Mouse (Mus musculus) erythroid progenitor cell, adult 5-6 weeks (primary cell): Measurements from ENCODE around the gene Tjp1. TPM values are rescaled to one million over a fixed set of nuclear protein-coding genes. Genes with fewer than 3 reads are reported as not detected.
A peak's percentile ranks its signal among the peaks of the same experiment; 100 is the strongest.

Experiments
- ATAC-seq: replicated peaks from 2 replicates; pipeline ENCODE4 v1.8.0; 2016; ENCODE audit warnings: moderate number of reproducible peaks, mild to moderate bottlenecking, moderate TSS enrichment, inconsistent platforms; ENCODE audit not compliant: poor library complexity, low FRiP score, severe bottlenecking
- total RNA-seq, 2 experiments: library from RNA; stranded (forward) in 1 of 2; stranded (reverse) in 1 of 2; fragments of 150-400 nt in 1 of 2; fragments of 186-747, 209-891 nt in 1 of 2; gene quantifications; 2 replicates each; pipeline versions ENCODE4 v1.2.3 to v1.2.4; 2015 to 2017; ENCODE audit warnings: low replicate concordance in 2 of 2

Tjp1 gene
- total RNA-seq, 2 experiments from 2014 or later, result 5.4 to 12.0 TPM

DNA sequence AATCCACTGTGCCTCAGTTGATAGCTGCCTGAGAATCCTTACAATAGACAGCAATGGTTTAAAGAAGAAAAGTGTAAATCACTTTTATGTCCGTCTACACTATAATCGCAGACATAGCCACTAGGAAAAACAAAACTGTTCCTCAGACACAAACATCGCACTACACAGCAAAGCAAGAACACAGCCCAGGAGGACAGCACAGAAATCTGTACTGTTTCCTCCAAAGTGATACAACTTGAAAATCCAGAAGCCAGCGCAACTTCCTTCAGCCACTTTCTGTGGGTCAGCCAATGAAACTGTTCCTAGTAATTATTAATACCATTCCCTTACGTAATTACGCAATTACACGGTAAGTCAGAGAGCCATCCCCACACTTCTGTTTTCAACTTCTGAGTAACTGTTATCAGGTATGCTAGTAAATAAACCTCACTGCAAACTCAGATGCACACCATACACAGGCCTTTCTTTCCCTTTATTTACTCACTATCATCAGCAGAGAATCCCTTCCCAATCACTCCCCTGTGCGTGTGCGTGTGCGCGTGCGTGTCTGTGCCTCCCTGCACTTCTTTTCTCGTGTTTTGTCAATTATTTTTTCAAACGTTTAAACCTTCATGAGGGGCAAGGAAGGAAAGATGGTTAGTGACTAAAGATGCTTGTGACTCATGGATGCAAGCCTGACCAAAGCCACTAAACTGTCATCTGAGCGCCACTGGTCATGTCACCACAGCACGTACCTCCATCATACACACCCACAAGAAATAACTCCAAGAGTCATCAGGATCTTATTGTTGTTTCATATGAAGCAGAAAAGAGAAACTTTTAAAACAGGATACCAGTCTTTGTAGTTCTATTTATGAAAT is 160.0 kb downstream of the Tjp1 start:
- no peak for ATAC-seq

DNA sequence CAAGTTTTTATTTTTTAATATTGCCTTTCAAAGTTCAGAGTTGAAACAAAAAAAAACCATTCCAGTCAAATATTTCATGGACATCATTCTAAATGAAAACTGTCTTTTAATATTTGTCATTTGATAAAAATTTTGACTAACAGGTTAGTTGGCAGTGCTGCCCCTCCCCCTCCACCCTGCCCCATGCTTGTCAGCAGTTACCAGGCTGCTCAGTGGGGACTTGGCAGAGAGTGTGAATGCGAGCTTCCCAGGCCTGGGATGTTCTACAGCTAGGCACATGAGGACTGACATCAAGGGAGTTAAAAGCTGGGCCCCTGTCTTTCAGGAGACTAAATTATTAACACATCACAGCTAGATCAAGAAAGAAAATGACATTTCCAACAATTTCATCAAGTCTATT is 161.4 kb downstream of the Tjp1 start:
- ATAC-seq, result no peak

DNA sequence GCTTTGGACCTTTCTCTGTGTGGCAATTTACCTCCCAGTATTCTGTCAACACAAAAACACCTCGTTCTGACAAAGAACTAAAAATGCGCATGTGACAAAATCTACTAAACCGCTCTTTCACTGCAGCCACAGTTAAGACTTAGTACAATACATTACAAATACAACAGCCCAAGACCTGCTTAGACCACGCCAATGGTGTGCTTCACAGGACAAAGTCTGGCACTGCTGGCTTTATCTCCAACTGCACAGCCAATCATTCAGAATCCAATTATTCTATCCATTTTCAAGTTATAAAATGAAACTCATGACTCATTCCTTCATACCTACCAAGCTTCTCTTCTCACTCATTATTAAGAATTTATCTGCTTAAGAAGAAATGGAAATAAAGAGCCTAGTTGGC is 162.0 kb downstream of the Tjp1 start:
- no peak for ATAC-seq

DNA sequence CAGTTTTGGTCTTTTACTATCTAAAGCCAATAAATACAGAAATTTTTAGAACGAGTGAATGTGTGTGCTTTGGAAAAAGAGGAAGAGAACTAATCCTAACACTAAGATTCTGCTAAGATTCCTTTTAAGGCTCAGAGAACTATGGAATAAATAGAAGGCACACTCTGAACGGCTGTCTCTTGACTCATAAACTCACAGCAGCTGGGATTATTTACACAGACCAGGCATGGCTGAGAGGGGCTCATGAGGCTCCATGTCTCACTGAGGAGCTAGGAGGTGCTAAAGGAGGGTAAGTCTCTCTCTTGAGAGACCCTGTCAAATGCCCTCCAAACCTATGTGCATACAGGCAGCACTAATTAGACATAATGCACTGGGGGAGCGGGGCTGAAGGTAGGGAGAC is 167.3 kb downstream of the Tjp1 start:
- ATAC-seq, result no peak

DNA sequence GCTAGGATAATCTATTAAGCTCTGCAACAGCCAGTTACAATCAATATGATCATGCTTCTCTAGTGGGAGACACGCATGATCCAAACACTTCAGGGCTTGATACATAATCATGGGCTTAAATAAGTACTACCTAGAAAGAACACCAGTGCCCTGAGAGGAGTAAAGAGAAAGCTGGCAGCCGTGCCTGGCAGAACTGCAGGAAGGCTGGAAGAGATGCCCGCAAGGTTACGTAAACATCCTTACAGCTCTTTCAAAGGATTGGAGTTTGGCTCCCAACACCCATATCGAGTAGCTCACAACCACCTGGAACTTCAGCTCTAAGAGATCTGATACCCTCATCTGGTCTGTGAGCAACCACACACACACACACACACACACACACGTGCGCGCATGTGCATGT is 167.8 kb downstream of the Tjp1 start:
- no peak for ATAC-seq

DNA sequence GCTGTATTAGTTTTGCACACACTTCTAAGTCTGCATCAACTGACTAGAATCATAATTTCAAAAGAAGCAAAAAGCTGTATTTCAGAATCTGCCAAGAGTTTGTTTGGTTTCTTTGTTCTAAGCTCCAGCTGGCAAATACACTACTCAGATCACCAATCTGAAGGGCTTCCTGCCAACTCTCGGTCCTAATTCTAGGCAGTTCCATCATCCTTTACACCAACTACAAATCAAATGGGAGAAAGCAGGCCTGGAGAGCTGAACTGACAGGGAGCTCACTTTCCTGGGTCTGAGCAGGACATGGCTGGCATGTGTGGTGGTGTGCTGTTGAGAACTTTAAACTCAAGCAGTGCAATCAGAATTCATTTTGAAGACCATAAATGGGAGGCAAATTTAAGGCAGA is 170.0 kb downstream of the Tjp1 start:
- ATAC-seq, result no peak

DNA sequence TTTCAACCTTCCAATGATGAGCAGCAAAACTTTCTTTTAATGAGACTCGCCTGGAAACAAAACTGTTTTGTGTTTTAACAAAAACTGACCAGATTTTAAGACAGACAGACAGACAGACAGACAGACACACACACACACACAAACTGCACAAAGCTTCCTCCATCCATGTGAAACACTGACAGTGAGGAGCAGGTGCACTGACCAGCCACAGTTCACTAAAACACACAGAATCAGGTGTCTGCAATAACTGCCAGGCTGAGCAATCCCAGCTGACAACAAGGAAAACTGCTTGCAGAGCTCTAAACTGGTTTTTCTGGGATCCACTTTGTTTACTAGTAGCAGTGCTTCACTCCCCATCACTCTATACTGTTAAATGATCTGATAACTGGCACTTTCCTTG is 171.4 kb downstream of the Tjp1 start:
- no peak for ATAC-seq

DNA sequence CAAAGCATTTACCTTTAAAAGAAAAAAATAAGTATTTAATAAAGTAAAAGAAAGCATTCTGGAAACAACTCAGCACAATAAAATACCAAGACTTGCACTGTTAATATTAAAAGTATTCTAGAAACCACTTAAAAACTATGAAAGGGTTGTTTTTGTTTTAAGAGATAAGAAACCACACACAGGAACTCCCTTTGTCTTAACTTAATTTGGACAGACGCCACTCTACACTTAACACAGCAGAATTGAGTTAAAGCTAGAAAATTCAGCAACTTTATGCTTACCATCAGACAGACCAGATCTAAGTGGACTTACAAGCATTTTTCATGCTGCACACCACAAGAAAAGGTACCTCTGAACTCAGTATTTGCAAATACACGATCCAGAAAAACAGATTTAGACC is 172.7 kb downstream of the Tjp1 start:
- ATAC-seq, result no peak

DNA sequence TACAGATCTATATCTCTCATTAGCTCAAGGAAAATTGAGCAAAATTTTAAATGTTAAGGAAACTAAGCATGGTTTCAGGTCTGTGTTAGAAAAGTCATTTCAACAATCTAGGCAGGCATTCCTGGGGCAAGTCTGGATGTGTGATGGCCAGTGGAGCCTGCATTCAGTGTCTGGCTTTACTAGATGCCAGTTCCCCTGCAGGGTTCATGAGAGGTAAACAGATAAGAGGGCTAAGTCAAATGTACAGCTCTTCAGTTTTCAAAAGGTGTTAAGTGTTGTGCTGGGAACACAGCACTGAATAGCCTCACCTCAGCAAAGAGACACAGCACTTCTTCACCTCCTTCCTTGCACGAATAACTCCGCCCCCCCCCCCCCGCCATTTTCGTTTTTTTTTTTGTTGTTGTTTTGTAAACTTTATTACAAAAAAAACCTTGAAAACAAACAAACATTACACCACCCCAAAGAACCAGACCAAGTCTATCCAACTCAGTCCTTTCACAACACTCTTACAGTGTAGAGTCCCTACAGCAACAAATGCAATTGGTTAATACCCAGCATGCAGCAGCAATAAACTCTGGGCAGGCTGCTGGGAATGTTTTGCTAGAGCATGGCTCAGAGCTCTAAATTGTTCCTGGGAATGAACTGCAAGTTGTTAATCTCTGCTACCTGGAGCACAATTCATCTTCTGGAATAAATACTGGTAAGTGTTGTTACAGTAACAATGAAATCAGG is 177.1 kb downstream of the Tjp1 start:
- no peak for ATAC-seq

DNA sequence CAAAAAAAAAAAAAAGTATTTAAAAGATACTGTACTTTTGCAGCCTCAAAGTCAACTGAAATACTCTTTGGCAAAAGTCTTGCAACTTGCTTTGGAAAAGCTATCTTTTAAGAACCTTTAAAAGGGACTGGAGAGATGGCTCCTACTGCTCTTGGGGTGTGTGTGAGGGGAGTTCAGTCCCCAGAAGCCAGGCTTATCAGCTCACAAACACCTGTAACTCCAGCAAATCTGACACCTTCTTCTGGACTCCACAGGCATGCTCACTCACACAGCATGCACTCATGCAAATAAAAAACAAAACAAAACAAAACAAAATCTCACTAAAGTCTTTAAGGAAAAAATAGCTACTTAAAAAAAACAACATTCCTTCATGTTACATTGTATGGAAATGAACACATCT is 179.0 kb downstream of the Tjp1 start:
- ATAC-seq, result no peak

DNA sequence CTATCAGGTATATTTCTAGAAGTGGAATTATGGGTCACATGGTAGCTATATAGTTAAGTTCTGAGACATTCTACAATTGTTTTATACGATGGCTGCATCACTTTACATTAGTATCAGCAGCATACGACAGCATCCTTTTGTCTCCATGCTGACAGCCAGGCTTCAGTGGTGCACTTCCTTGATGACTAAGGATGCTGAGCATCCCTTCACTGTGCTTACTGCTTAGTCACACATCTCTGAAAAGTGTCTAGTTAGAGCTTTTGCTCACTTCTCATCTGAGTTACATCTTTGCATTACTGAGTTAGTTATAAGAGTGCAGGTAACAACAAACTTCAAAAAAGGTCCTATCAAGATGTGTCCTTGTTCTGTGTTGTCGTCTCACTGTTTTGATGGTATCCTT is 182.3 kb downstream of the Tjp1 start:
- no peak for ATAC-seq

DNA sequence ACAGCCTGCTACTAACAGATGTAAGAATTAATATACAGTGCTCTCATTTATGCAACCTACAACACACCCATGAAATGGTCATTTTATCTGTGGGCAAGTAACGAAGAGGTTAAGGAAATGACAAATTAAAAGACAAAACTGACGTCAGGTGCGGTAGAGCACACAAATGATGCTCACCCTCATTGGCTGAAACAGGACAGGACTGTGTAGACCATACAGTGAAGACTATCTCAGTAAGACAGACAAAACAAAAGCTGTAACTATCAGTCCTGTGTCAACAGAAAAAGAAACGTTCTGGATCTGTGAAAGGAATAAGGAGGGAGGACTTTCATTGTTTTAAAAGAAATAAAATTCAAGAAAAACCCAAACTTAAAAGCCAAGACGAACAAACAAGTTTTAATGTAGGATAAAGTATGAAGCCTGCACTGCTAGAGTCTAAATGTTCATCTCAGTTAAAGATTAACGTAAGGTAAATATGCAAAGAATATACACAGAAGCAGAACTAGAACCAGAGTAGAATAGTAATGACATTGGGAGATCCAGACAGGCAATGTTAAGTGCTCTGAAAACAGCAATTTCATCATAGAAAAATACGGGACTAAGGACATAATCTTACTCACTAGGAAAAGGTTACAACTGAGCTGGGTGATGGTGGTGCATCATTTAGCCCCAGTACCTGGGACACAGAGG is 189.9 kb downstream of the Tjp1 start:
- no peak for ATAC-seq

DNA sequence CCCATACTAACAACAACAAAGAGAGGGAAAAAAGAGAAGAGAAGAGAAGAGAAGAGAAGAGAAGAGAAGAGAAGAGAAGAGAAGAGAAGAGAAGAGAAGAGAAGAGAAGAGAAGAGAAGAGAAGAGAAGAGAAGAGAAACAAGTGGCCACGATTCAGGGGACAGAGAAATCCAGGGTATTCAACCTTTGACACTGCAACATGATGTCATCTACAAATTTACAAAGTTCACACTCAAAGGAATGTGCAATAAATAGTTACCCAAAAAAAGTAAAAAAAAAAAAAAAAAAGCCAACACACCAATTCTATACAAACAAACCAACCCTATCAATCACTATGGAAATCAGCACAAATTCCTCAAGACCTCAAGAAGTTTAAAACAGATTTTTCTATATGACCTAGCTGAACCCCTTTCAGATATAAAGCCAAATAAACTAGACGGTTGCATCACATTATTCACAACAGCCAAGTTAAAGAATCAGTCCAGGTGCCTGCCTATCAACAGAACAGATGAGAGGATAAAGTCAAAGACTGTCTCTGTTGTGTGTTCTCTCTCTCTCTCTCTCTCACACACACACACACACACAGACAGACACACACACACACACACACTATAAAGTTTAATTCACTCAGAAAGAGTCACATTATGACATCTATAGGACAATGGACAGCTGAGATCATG is 194.4 kb downstream of the Tjp1 start:
- no peak for ATAC-seq

DNA sequence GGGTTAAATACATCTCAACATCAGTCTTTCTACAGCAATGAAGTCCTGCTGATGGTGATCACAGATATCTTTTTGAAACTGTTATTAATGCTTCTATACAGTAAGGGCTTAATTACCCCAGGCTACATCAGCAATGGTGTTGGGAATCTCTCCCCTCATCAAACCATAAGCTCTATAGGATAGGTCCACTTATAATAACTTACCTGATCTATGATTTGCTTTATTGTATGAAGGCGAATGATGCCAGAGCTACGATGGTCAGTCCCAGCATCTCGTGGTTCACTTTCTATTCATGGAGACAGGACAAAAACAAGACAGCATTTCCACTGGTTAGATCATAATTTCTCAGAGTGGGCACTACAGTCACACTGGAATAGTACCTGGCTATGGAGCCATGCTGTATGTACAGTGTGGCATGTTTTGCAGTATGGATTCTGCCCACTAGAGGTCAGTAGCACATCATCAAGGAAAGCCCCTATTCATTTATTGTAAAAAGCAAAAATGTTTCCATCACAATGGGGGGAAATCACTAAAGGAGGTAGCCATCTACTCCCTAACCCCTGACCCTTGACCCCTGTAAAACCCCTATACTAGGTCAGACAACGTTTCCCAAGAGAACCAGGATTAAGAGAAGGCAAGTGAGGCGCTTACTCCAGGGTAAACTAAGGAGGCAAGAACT is 208.4 kb downstream of the Tjp1 start:
- 0 out of 2 replicates have a peak, but pooled peaks have one; percentile 67 for ATAC-seq

DNA sequence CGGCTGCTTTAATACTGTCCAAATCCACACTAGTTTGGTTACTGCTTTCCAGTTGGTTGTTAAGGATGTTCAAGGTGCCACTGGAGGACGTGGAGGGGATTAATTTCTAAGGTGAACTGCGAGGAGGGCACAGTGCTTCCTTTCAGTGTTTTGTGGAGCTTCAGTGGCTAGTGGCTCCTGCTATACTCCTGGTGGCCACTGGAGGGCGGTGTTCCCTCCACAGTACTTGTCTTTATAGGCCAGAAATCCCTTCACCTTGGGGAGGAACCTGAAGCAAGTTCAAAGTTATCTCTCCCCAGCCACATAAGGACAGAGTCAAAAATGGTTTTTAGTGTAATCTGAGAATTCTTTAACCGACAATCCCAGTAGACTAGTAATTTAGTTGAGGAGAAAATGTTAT is 210.2 kb downstream of the Tjp1 start:
- 0 out of 2 replicates have a peak, but pooled peaks have one; percentile 57 for ATAC-seq

DNA sequence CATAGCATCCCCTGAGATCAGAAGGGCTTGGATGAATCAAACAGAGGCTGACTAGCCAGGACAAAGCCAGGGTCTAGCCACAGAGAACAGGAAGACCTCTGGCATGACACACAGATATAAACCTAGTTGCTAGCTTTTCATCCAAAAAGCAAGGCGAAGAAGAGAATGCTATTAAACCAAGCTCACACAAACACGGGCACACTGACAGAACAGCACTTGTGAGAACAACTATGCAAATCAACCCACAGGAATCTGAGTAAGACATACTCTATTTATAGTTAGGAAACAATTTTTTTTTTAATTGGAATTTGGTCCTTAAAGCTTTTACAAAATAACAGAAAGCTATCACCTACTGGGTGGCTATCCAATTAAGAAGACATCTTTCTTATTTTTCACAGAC is 212.4 kb downstream of the Tjp1 start:
- no peak for ATAC-seq

DNA sequence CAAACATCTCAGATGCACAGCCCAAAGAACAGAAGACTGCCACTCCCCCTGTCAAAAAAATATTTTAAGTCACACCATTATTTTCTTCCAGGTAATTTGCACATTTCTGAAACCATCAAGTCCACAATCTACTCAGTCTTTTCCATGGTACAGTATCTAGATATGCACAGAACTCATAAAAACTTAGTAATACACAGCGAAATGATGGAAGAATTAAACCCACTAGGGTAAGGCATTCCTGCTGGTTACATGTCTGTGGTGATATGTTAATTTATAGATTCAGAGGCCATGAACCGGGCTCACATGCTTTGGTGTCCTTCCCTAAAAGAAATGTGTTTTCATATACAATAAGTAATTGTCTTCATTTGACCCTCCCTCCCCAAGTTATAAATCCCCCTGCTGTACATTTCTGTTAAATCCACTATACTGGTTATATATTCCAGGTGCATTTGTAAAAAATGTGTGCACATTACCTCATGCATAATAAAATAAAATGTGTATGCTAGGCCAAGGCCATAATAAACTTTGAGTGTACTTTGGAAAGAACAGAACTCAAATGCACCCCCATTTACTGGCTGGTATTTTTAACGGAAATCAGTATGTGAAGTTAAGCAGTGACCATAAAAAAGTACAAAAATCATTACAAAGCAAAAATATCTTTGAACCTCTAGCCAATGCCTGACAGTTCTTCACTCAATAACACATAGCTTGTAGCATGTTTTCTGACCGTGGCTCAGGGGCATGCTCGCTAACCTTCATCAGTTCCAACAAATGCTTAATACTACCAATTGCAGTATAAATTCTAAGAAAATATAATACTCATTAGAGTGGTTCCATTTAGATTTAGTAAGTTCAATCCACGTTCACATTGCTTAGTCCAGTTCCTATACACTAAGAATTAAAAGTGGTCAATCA is 230.6 kb downstream of the Tjp1 start:
- ATAC-seq, result no peak

DNA sequence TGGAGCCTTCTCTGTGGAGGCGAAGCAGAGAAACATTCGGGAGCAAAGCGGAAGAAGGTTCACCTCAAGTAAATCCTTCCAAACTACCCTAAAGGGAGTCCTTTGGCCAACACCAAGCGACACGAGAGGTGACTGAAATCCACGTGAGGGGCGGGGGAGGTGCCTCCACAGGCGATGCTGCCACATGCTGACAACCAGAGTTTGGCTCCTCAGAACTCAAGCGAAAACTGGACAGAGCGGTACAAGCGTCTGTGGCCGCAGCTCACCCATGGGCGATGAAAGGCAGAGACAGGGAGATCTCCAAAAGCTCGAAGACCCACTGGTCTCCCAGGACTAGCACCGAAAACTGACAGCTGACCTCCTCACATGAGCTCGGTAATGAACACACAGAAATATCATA is 244.7 kb downstream of the Tjp1 start:
- ATAC-seq, result no peak

DNA sequence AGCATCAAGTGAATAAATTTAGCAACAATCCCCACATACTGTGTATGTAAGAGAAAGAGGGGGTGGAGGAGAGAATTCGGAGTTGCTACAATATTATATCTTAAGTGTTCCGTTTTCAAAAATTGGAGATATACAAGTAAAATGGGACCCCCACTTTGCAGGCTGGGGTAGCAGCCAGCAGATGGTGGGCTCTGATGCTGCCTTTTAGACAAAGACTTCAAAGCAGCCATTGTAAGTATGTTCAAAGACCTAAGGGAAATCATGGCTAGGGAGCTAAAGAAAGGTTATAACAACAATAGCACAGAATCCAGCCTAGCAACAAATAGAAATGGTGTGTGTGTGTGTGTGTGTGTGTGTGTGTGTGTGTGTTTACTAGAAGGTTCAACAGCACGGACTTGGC is 245.6 kb downstream of the Tjp1 start:
- no peak for ATAC-seq
